Mouse (Mus musculus): Measurements from ENCODE around the gene 1700003E16Rik. TPM values are rescaled to one million over a fixed set of nuclear protein-coding genes. Genes with fewer than 3 reads are reported as not detected.
A peak's percentile ranks its signal among the peaks of the same experiment; 100 is the strongest.

Gene 1700003E16Rik
- polyA plus RNA-seq, 1 experiment from 2014 or later = 1.0 TPM

DNA sequence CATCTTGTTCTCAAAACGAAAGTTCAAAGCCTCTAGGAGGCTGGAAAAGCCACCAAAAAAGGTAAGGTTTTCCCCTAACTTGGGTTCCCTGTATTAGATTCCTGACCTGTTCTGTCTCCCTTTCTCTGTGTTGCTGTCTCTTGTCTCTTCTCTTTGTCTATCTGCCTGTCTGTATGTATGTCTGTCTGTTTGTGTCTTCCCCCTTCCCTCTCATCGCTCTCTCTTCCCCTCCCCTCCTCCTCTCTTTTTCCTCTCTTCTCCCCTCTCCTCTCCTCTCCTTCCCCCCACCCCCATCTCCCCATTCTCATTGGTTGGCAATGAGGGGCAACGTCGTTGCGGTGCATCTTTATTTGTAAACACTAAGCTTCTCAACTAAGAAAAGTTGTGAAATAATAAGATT lies 30.9 kb upstream of the 1700003E16Rik start, which contains the start of gene Ino80b:
Ino80b (minus strand) TSS at position 101 of the 400 bp plus-strand sequence.
- H3K9me3 ChIP-seq (ENCODE audit: control insufficient read depth) = no peaks in the 10 kb centered on the region
- H3K4me3 ChIP-seq (ENCODE audit: low read depth, low read length) = peak within 1 kb of the TSS; percentile 78
- no peaks in the 10 kb centered on the region for H3K36me3 ChIP-seq (ENCODE audit: control insufficient read depth, insufficient read depth)
- ATAC-seq = no peak
- no peaks in the 10 kb centered on the region for H3K27me3 ChIP-seq (replicated peaks; ENCODE audit: control insufficient read depth, insufficient read depth, low read length)
- H3K4me1 ChIP-seq (replicated peaks; ENCODE audit: control insufficient read depth, insufficient read depth, low read length) = 0 out of 2 replicates have a peak, but pooled peaks cover 3% of the 10 kb centered on the region
- H3K4me2 ChIP-seq (replicated peaks; ENCODE audit: low read depth) = peak within 1 kb of the TSS; percentile 73
- no peak within 1 kb of the TSS for H3K27ac ChIP-seq (ENCODE audit: low read depth, low read length)
- no peak for TF ChIP-seq CTCF (IDR thresholded peaks at IDR 0.05; ENCODE audit: low read depth)
- H3K9ac ChIP-seq (ENCODE audit: low read depth, low read length) = peak within 1 kb of the TSS; percentile 60
- WGBS = 25% methylated on average over 5 of the region's 5 CpGs

GRCm38 (mm10) chr6:83127419-83127818 lies 28.8 kb upstream of the 1700003E16Rik start:
- Histone ChIP-seq H3K9ac (ENCODE audit: low read depth, low read length) (no peak overlapping the region), H3K4me1 (replicated peaks; ENCODE audit: control insufficient read depth, insufficient read depth, low read length) (0 out of 2 replicates have a peak, but pooled peaks cover 10% of the 10 kb centered on the region), H3K36me3 (ENCODE audit: control insufficient read depth, insufficient read depth) (no peaks in the 10 kb centered on the region), H3K4me3 (ENCODE audit: low read depth, low read length) (no peak overlapping the region), H3K4me2 (replicated peaks; ENCODE audit: low read depth) (no peak overlapping the region), H3K27ac (ENCODE audit: low read depth, low read length) (no peak overlapping the region), H3K9me3 (ENCODE audit: control insufficient read depth) (no peaks in the 10 kb centered on the region), H3K27me3 (replicated peaks; ENCODE audit: control insufficient read depth, insufficient read depth, low read length) (no peaks in the 10 kb centered on the region)
- peak; percentile 57 for TF ChIP-seq CTCF (IDR thresholded peaks at IDR 0.05; ENCODE audit: low read depth)
- ATAC-seq = no peak
- 95% methylated on average over 5 of the region's 5 CpGs for WGBS

GRCm38 (mm10) chr6:83131469-83132034 lies 24.7 kb upstream of the 1700003E16Rik start:
- Histone ChIP-seq H3K9ac (ENCODE audit: low read depth, low read length) (0 out of 2 replicates have a peak overlapping the region, but pooled peaks have one; percentile 26), H3K27ac (ENCODE audit: low read depth, low read length) (peak overlapping the region; percentile 79), H3K4me3 (ENCODE audit: low read depth, low read length) (no peak overlapping the region), H3K4me1 (replicated peaks; ENCODE audit: control insufficient read depth, insufficient read depth, low read length) (peaks cover 15% of the 10 kb centered on the region), H3K27me3 (replicated peaks; ENCODE audit: control insufficient read depth, insufficient read depth, low read length) (no peaks in the 10 kb centered on the region), H3K9me3 (ENCODE audit: control insufficient read depth) (no peaks in the 10 kb centered on the region), H3K36me3 (ENCODE audit: control insufficient read depth, insufficient read depth) (no peaks in the 10 kb centered on the region), H3K4me2 (replicated peaks; ENCODE audit: low read depth) (peak overlapping the region; percentile 46)
- TF ChIP-seq CTCF (IDR thresholded peaks at IDR 0.05; ENCODE audit: low read depth) = 0 out of 2 replicates have a peak, but pooled peaks have one; percentile 7
- 27% methylated on average over 6 of the region's 6 CpGs for WGBS
- peak; percentile 77 for ATAC-seq

DNA sequence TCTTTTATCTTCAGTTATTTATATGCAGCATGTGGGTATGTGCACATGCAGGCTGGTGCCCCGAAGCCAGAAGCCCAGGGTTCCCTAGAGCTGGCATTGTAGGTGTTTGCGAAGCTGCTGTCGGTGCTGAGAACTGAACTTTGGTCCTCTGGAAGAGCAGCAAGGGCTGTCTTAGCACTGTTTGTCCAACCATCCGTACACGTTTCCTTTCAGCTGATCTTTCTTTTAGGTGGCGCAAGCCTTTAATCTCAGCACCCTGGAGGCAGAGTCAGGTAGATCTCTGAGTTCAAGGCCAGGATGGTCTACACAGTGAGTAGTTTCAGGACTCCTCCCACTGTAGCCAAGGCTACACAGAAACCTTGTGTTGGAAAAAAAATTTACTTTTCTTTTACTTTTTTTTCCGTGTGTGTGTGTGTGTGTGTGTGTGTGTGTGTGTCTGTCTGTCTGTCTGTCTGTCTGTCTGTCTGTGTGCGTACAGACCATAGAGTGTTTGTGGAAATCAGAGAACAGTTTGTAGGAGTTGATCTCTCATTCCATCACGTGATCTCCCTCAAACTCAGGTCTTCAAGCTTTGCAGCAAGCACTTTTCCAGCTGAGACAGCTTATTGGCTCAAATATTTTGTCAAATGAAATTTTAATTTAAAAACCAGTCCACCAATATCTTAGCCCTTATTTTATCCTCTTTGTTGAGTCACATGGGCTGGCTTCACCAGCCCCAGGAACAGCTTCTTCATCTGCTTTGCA lies 23.9 kb upstream of the 1700003E16Rik start:
- Histone ChIP-seq H3K9me3 (ENCODE audit: control insufficient read depth) (no peaks in the 10 kb centered on the region), H3K4me3 (ENCODE audit: low read depth, low read length) (no peak overlapping the region), H3K36me3 (ENCODE audit: control insufficient read depth, insufficient read depth) (no peaks in the 10 kb centered on the region), H3K4me1 (replicated peaks; ENCODE audit: control insufficient read depth, insufficient read depth, low read length) (peaks cover 15% of the 10 kb centered on the region), H3K9ac (ENCODE audit: low read depth, low read length) (no peak overlapping the region), H3K4me2 (replicated peaks; ENCODE audit: low read depth) (peak overlapping the region; percentile 46), H3K27me3 (replicated peaks; ENCODE audit: control insufficient read depth, insufficient read depth, low read length) (no peaks in the 10 kb centered on the region), H3K27ac (ENCODE audit: low read depth, low read length) (peak overlapping the region; percentile 79)
- peak; percentile 34 for ATAC-seq
- 58% methylated on average over 9 of the region's 9 CpGs for WGBS
- no peak for TF ChIP-seq CTCF (IDR thresholded peaks at IDR 0.05; ENCODE audit: low read depth)

GRCm38 (mm10) chr6:83134226-83134625 lies 22.0 kb upstream of the 1700003E16Rik start:
- no peak overlapping the region; the same call in 1 of the 2 replicates for H3K27ac ChIP-seq (ENCODE audit: low read depth, low read length)
- no peak for ATAC-seq
- 47% methylated on average over 3 of the region's 3 CpGs for WGBS

GRCm38 (mm10) chr6:83134951-83135513 lies 21.2 kb upstream of the 1700003E16Rik start, which contains the start of gene Rtkn:
Gene Rtkn, plus strand, starts transcription at chr6:83135463.
- H3K4me2 ChIP-seq (replicated peaks; ENCODE audit: low read depth) = peak within 1 kb of the TSS; percentile 87
- no peaks in the 10 kb centered on the region for H3K27me3 ChIP-seq (replicated peaks; ENCODE audit: control insufficient read depth, insufficient read depth, low read length)
- H3K36me3 ChIP-seq (ENCODE audit: control insufficient read depth, insufficient read depth) = no peaks in the 10 kb centered on the region
- ATAC-seq = peak; percentile 46
- 43% methylated on average over 7 of the region's 7 CpGs for WGBS
- peak within 1 kb of the TSS; percentile 79 for H3K9ac ChIP-seq (ENCODE audit: low read depth, low read length)
- no peak for TF ChIP-seq CTCF (IDR thresholded peaks at IDR 0.05; ENCODE audit: low read depth)
- peak within 1 kb of the TSS; percentile 59 for H3K4me3 ChIP-seq (ENCODE audit: low read depth, low read length)
- no peaks in the 10 kb centered on the region for H3K9me3 ChIP-seq (ENCODE audit: control insufficient read depth)
- H3K27ac ChIP-seq (ENCODE audit: low read depth, low read length) = peak within 1 kb of the TSS; percentile 95
- peaks cover 15% of the 10 kb centered on the region for H3K4me1 ChIP-seq (replicated peaks; ENCODE audit: control insufficient read depth, insufficient read depth, low read length)

More at GRCm38 (mm10) chr6:83134226-83134625, 22.0 kb upstream of the 1700003E16Rik start:
- no peak overlapping the region for H3K9ac ChIP-seq (ENCODE audit: low read depth, low read length)
- no peaks in the 10 kb centered on the region for H3K36me3 ChIP-seq (ENCODE audit: control insufficient read depth, insufficient read depth)
- H3K4me3 ChIP-seq (ENCODE audit: low read depth, low read length) = no peak overlapping the region
- no peak overlapping the region for H3K4me2 ChIP-seq (replicated peaks; ENCODE audit: low read depth)
- H3K27me3 ChIP-seq (replicated peaks; ENCODE audit: control insufficient read depth, insufficient read depth, low read length) = no peaks in the 10 kb centered on the region
- TF ChIP-seq CTCF (IDR thresholded peaks at IDR 0.05; ENCODE audit: low read depth) = no peak
- peaks cover 15% of the 10 kb centered on the region for H3K4me1 ChIP-seq (replicated peaks; ENCODE audit: control insufficient read depth, insufficient read depth, low read length)
- H3K9me3 ChIP-seq (ENCODE audit: control insufficient read depth) = no peaks in the 10 kb centered on the region

Measured in intestine, postnatal 0 days (tissue).